ENCODE assay signal across 9 mouse cellular contexts in the genomic region with DNA sequence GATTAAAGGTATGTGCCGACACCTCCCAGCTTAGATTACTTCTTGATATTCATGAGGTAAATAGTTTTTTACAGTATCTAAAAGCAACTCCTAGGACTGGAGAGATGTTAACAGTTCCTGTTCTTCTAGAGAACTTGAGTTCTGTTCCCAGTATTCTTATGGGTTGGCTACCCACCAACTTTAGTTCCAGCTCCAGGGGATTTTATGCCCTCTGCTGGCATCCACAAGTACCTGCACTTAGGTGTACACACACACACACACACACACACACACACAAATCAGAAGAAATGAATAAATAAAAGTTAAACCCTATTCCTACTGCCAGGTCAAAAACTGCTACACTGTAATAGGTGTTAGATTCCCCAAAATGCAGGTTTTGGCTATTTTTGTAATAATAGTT. TPM values are rescaled to one million over a fixed set of nuclear protein-coding genes. Genes with fewer than 3 reads are reported as not detected.
DNase-seq lines count a peak whose midpoint lies in the region; ATAC-seq and TF ChIP-seq lines count a peak whose summit lies in the region.
"Had no signal": no experiment of that assay in that cellular context is flagged by ENCODE, and none has a peak within 500 bp of the region (broad histone marks: within the 10 kb centered on the region; RNA-seq: fewer than 3 reads in every experiment).

No protein-coding gene starts in this region.

- 89% methylated on average over 1 of the region's 1 CpGs for WGBS in hindbrain, embryonic 10.5 days
- 91% methylated on average over 1 of the region's 1 CpGs for WGBS in midbrain, embryonic 11.5 days

- H3K9ac ChIP-seq in midbrain, embryonic 11.5 days (ENCODE audit: low read length), result no peak overlapping the region

- no peak for ATAC-seq in midbrain, embryonic 11.5 days (ENCODE audit: low FRiP score)
- no peak for ATAC-seq in megakaryocyte-erythroid progenitor cell, adult 5-6 weeks (replicated peaks; ENCODE audit: low FRiP score, low TSS enrichment, poor library complexity, severe bottlenecking)
- ATAC-seq in activated CD4-positive, CD25-positive, alpha-beta regulatory T cell, adult 4 months, result no peak

- peak overlapping the region; percentile 76 for H3K4me3 ChIP-seq in E14TG2a.4 (replicated peaks; ENCODE audit: low read length)
- H3K4me3 ChIP-seq in hindbrain, embryonic 10.5 days, result peak overlapping the region; percentile 89
- H3K4me3 ChIP-seq in midbrain, embryonic 11.5 days (ENCODE audit: low read depth, low read length), result peak overlapping the region; percentile 44; the same call in 1 of the 2 replicates

- DNase-seq in heart, adult 11 months, result peak; percentile 17
- no peak for DNase-seq in heart, postnatal 25 days (ENCODE audit: low spot score)
- DNase-seq in hindbrain, embryonic 10.5 days (ENCODE audit: low spot score), result no peak
- DNase-seq in midbrain, embryonic 11.5 days (ENCODE audit: low spot score, missing footprints), result no peak
- DNase-seq in MN1 (ENCODE audit: low spot score), result no peak

- intact Hi-C loops in heart, postnatal 25 days (cut with DNase I), result no loop called here

- peaks cover 14% of the 10 kb centered on the region for H3K4me1 ChIP-seq in E14TG2a.4 (replicated peaks; ENCODE audit: low read depth, low read length)
- H3K4me1 ChIP-seq in hindbrain, embryonic 10.5 days (replicated peaks), result peaks cover 17% of the 10 kb centered on the region
- H3K4me1 ChIP-seq in midbrain, embryonic 11.5 days (ENCODE audit: control insufficient read depth, insufficient read depth, low read length), result peaks cover 9% of the 10 kb centered on the region

- H3K9me3 ChIP-seq in E14TG2a.4 (ENCODE audit: low read length), result no peaks in the 10 kb centered on the region
- H3K9me3 ChIP-seq in hindbrain, embryonic 10.5 days, result no peaks in the 10 kb centered on the region
- H3K9me3 ChIP-seq in midbrain, embryonic 11.5 days (ENCODE audit: control insufficient read depth, low read length), result no peaks in the 10 kb centered on the region

- H3K27ac ChIP-seq in hindbrain, embryonic 10.5 days, result no peak overlapping the region
- H3K27ac ChIP-seq in midbrain, embryonic 11.5 days (ENCODE audit: low read depth, low read length), result no peak overlapping the region

- TF ChIP-seq CTCF in E14TG2a.4 (conservative IDR thresholded peaks at IDR 0.05; ENCODE audit: low read length), result peak; percentile 18

- no peaks in the 10 kb centered on the region for H3K27me3 ChIP-seq in E14TG2a.4 (ENCODE audit: insufficient read depth, low read length)
- H3K27me3 ChIP-seq in hindbrain, embryonic 10.5 days (ENCODE audit: insufficient read depth, poor library complexity, severe bottlenecking), result no peaks in the 10 kb centered on the region
- H3K27me3 ChIP-seq in midbrain, embryonic 11.5 days (ENCODE audit: control insufficient read depth, insufficient read depth, low read length), result no peaks in the 10 kb centered on the region
- H3K27me3 ChIP-seq: Patski had no signal

- H3K4me2 ChIP-seq in midbrain, embryonic 11.5 days, result peak overlapping the region; percentile 54; the same call in 1 of the 2 replicates

- H3K36me3 ChIP-seq in E14TG2a.4 (ENCODE audit: insufficient read depth, low read length), result peaks cover 11% of the 10 kb centered on the region
- H3K36me3 ChIP-seq in hindbrain, embryonic 10.5 days, result peaks cover 11% of the 10 kb centered on the region; the same call in 1 of the 2 replicates
- H3K36me3 ChIP-seq in midbrain, embryonic 11.5 days (ENCODE audit: control insufficient read depth, insufficient read depth, low read length), result no peaks in the 10 kb centered on the region

RNA-seq across cellular contexts. Expression of a gene that starts 1.5 kb away (rescaled TPM):
- 10 to 100 TPM; 89.3 to 92.0 TPM for total RNA-seq in heart, postnatal 25 days (2021)
- 2.9 and 3.1 TPM in 2 replicates for polyA plus RNA-seq in hindbrain, embryonic 10.5 days (2016; fragmentation: Nextera tagmentation; extraction: Ambion mirVana)
- polyA plus RNA-seq in midbrain, embryonic 11.5 days (2014; fragmentation: Nextera tagmentation; extraction: Ambion mirVana), result 5.3 and 6.0 TPM in 2 replicates
- total RNA-seq in megakaryocyte-erythroid progenitor cell, adult 5-6 weeks (2014; fragmentation: Nextera tagmentation), result 39.5 and 39.9 TPM in 2 replicates
- total RNA-seq in megakaryocyte-erythroid progenitor cell, adult 5-6 weeks (2017), result 28.8 and 29.0 TPM in 2 replicates
- 1 to 10 TPM; 6.7 to 7.3 TPM for polyA plus RNA-seq in activated CD4-positive, CD25-positive, alpha-beta regulatory T cell, adult 4 months (2017; shearing (Covaris generic))

RNA-seq across cellular contexts. Expression of a gene that starts 52.1 kb away (rescaled TPM):
- 10 to 100 TPM; 25.1 to 25.7 TPM for total RNA-seq in heart, postnatal 25 days (2021)
- 22.2 and 23.7 TPM in 2 replicates for polyA plus RNA-seq in hindbrain, embryonic 10.5 days (2016; fragmentation: Nextera tagmentation; extraction: Ambion mirVana)
- 30.2 and 30.3 TPM in 2 replicates for polyA plus RNA-seq in midbrain, embryonic 11.5 days (2014; fragmentation: Nextera tagmentation; extraction: Ambion mirVana)
- total RNA-seq in megakaryocyte-erythroid progenitor cell, adult 5-6 weeks (2014; fragmentation: Nextera tagmentation), result 21.1 and 28.6 TPM in 2 replicates
- total RNA-seq in megakaryocyte-erythroid progenitor cell, adult 5-6 weeks (2017), result 10.4 and 11.0 TPM in 2 replicates
- 10 to 100 TPM; 14.5 to 15.9 TPM for polyA plus RNA-seq in activated CD4-positive, CD25-positive, alpha-beta regulatory T cell, adult 4 months (2017; shearing (Covaris generic))
